Comparison of ENCODE assay signal across 19 mouse cellular contexts in the genomic region with DNA sequence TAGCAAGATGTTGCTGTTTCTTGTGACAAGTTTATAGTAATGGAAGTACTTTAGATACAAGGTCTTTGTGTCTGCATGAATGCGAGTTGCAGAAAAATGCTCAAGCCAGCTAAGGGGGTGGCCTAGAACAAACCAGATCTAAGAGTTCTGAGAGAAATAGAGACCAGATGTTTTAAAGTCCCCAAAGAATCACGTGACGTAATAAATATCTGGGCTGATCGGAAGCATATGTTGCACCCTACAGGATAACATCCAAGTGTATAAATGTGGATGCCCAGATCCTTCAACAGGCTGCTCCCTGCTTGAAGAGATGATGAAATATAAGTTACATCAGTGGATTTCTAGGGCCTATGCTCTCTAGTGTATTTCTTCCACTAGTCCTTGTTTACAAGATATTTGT.
DNase-seq lines count a peak whose midpoint lies in the region; ATAC-seq and TF ChIP-seq lines count a peak whose summit lies in the region.
"Had no signal": no experiment of that assay in that cellular context is flagged by ENCODE, and none has a peak within 500 bp of the region (broad histone marks: within the 10 kb centered on the region; RNA-seq: fewer than 3 reads in every experiment).

No protein-coding gene starts in this region.

- H3K4me2 ChIP-seq in lung, embryonic 15.5 days = no peak overlapping the region
- H3K4me2 ChIP-seq in embryonic facial prominence, embryonic 13.5 days = no peak overlapping the region
- H3K4me2 ChIP-seq in limb, embryonic 14.5 days (replicated peaks; ENCODE audit: low read depth, low read length, severe bottlenecking) = no peak overlapping the region
- H3K4me2 ChIP-seq: liver, embryonic 11.5 days; midbrain, embryonic 12.5 days; stomach, embryonic 15.5 days had no signal

- 58% methylated on average over 4 of the region's 4 CpGs for WGBS in lung, embryonic 15.5 days
- 37% methylated on average over 4 of the region's 4 CpGs for WGBS in embryonic facial prominence, embryonic 13.5 days
- WGBS in limb, embryonic 14.5 days = 29% methylated on average over 4 of the region's 4 CpGs

- no peaks in the 10 kb centered on the region for H3K36me3 ChIP-seq in lung, embryonic 15.5 days
- no peaks in the 10 kb centered on the region for H3K36me3 ChIP-seq in embryonic facial prominence, embryonic 13.5 days
- H3K36me3 ChIP-seq in limb, embryonic 14.5 days (ENCODE audit: control insufficient read depth, insufficient read depth, low read length) = no peaks in the 10 kb centered on the region
- H3K36me3 ChIP-seq: forebrain, embryonic 10.5 days; midbrain, embryonic 12.5 days; stomach, embryonic 15.5 days had no signal

- H3K9me3 ChIP-seq in lung, embryonic 15.5 days = no peaks in the 10 kb centered on the region
- no peaks in the 10 kb centered on the region for H3K9me3 ChIP-seq in embryonic facial prominence, embryonic 13.5 days
- no peaks in the 10 kb centered on the region for H3K9me3 ChIP-seq in limb, embryonic 14.5 days (ENCODE audit: control insufficient read depth, low read length)
- H3K9me3 ChIP-seq: forebrain, embryonic 10.5 days; midbrain, embryonic 12.5 days; stomach, embryonic 15.5 days had no signal

- no peak for TF ChIP-seq POLR2A in limb, embryonic 14.5 days (IDR thresholded peaks at IDR 0.05; ENCODE audit: borderline replicate concordance, extremely low read depth, insufficient read depth, insufficient read length)

- no peak overlapping the region for H3K9ac ChIP-seq in lung, embryonic 15.5 days
- no peak overlapping the region for H3K9ac ChIP-seq in embryonic facial prominence, embryonic 13.5 days
- no peak overlapping the region for H3K9ac ChIP-seq in limb, embryonic 14.5 days (ENCODE audit: low read depth, low read length, severe bottlenecking)
- H3K9ac ChIP-seq: midbrain, embryonic 12.5 days; stomach, embryonic 15.5 days had no signal

- no peaks in the 10 kb centered on the region for H3K27me3 ChIP-seq in lung, embryonic 15.5 days
- H3K27me3 ChIP-seq in embryonic facial prominence, embryonic 13.5 days = no peaks in the 10 kb centered on the region
- H3K27me3 ChIP-seq in limb, embryonic 14.5 days (ENCODE audit: control insufficient read depth, insufficient read depth, low read length) = no peaks in the 10 kb centered on the region
- H3K27me3 ChIP-seq: midbrain, embryonic 12.5 days; stomach, embryonic 15.5 days had no signal

- H3K27ac ChIP-seq in lung, embryonic 15.5 days = no peak overlapping the region
- H3K27ac ChIP-seq in embryonic facial prominence, embryonic 13.5 days = peak overlapping the region; percentile 44
- H3K27ac ChIP-seq in limb, embryonic 14.5 days (replicated peaks; ENCODE audit: low read depth, low read length) = no peak overlapping the region
- H3K27ac ChIP-seq: forebrain, embryonic 10.5 days; layer of hippocampus, adult 2 months; midbrain, embryonic 12.5 days; stomach, embryonic 15.5 days had no signal

- H3K4me3 ChIP-seq in lung, embryonic 15.5 days = no peak overlapping the region
- H3K4me3 ChIP-seq in embryonic facial prominence, embryonic 13.5 days = no peak overlapping the region
- H3K4me3 ChIP-seq in limb, embryonic 14.5 days (replicated peaks; ENCODE audit: low read length) = no peak overlapping the region
- H3K4me3 ChIP-seq: forebrain, embryonic 10.5 days; layer of hippocampus, adult 2 months; midbrain, embryonic 12.5 days; stomach, embryonic 15.5 days had no signal

- ATAC-seq in lung, embryonic 15.5 days (ENCODE audit: borderline replicate concordance, extremely low read depth, low FRiP score, low TSS enrichment) = peak; percentile 42; the same call in 1 of the 2 replicates
- no peak for ATAC-seq in embryonic facial prominence, embryonic 13.5 days (ENCODE audit: insufficient number of reproducible peaks, insufficient read depth, low FRiP score, low TSS enrichment, low read depth)
- peak; percentile 88 for ATAC-seq in limb, embryonic 14.5 days (ENCODE audit: low FRiP score, low read depth)

- no peaks in the 10 kb centered on the region for H3K4me1 ChIP-seq in lung, embryonic 15.5 days
- H3K4me1 ChIP-seq in embryonic facial prominence, embryonic 13.5 days = peaks cover 19% of the 10 kb centered on the region
- H3K4me1 ChIP-seq in limb, embryonic 14.5 days (ENCODE audit: control insufficient read depth, insufficient read depth, low read length) = peaks cover 11% of the 10 kb centered on the region; the same call in 1 of the 2 replicates
- H3K4me1 ChIP-seq: forebrain, embryonic 10.5 days; midbrain, embryonic 12.5 days; stomach, embryonic 15.5 days had no signal

- DNase-seq in lung, postnatal 10 days = no peak
- DNase-seq in embryo, embryonic 10.5 days (ENCODE audit: low spot score) = peak; percentile 77
- DNase-seq in limb, embryonic 14.5 days (ENCODE audit: low spot score) = peak; percentile 87
- no peak for DNase-seq in testis, postnatal 10 days (ENCODE audit: low spot score)
- DNase-seq in right cerebral cortex, adult 18-20 months = no peak
- no peak for DNase-seq in layer of hippocampus, postnatal 10 days (ENCODE audit: low spot score in 2 of 2)
- DNase-seq: adrenal gland, postnatal 36 days; cerebellum, adult 2 months; gastrocnemius, postnatal 10 days; heart, adult 18-20 months; heart, postnatal 4 days; spleen, adult 18-20 months had no signal

Comparison
In these comparisons a context has a peak if more than half of its experiments do, and no peak if none do; other contexts are left out.
1. DNase-seq: peak in embryo, embryonic 10.5 days (single experiment) and limb, embryonic 14.5 days (single experiment); none in lung, postnatal 10 days (single experiment), testis, postnatal 10 days (single experiment), right cerebral cortex, adult 18-20 months (single experiment) and layer of hippocampus, postnatal 10 days (0 of 2).